Mouse (Mus musculus) hindbrain, embryonic 14.5 days (tissue): Measurements from ENCODE around the gene Rnase10. TPM values are rescaled to one million over a fixed set of nuclear protein-coding genes. Genes with fewer than 3 reads are reported as not detected.

Experiments
- ATAC-seq: fragments of 200-750 bp; cut with Nextera tagmentation; 2 replicates; pipeline ENCODE4 v1.8.0; 2017; ENCODE audit warnings: moderate number of reproducible peaks, mild to moderate bottlenecking, moderate TSS enrichment, moderate library complexity; ENCODE audit not compliant: low FRiP score
- DNase-seq: peaks from one replicate; pipeline ENCODE4 v3.0.0-alpha.2; 2015; ENCODE audit warnings: low spot score
- H3K27ac ChIP-seq: fragments of 300-500 bp; sonication (generic); 2 replicates; pipeline ENCODE4 v1.5.1; 2014; ENCODE audit warnings: mild to moderate bottlenecking, moderate library complexity
- H3K27me3 ChIP-seq: fragments of 300-500 bp; sonication (generic); 2 replicates; pipeline ENCODE4 v1.6.1; 2014; ENCODE audit warnings: mild to moderate bottlenecking, low read length, mixed read lengths; ENCODE audit not compliant: control insufficient read depth, insufficient read depth
- H3K36me3 ChIP-seq: fragments of 300-500 bp; sonication (generic); replicated peaks from 2 replicates; pipeline ENCODE4 v1.6.1; 2014; ENCODE audit not compliant: control insufficient read depth, insufficient read depth
- H3K4me1 ChIP-seq: fragments of 300-500 bp; sonication (generic); replicated peaks from 2 replicates; pipeline ENCODE4 v1.6.1; 2014; ENCODE audit warnings: antibody characterized with exemption, low read length, mixed read lengths; ENCODE audit not compliant: control insufficient read depth, insufficient read depth
- H3K4me2 ChIP-seq: fragments of 300-500 bp; sonication (generic); replicated peaks from 2 replicates; pipeline ENCODE4 v1.6.1; 2014; ENCODE audit warnings: mild to moderate bottlenecking, moderate library complexity
- H3K4me3 ChIP-seq: fragments of 300-500 bp; sonication (generic); replicated peaks from 2 replicates; pipeline ENCODE4 v1.5.1; 2014; ENCODE audit warnings: mild to moderate bottlenecking, low read length
- H3K9ac ChIP-seq: fragments of 300-500 bp; sonication (generic); 2 replicates; pipeline ENCODE4 v1.6.1; 2014
- H3K9me3 ChIP-seq: fragments of 300-500 bp; sonication (generic); 2 replicates; pipeline ENCODE4 v1.6.1; 2016; ENCODE audit warnings: low read length; ENCODE audit not compliant: control insufficient read depth
- WGBS: fragments of 180-500 bp; shearing (Covaris S2); extraction: QIAGEN DNeasy Blood & Tissue Kit; methylation state at CpG from one replicate; pipeline ENCODE4 v1.1.7; 2014; 5-methylcytosine and 5-hydroxymethylcytosine counted together
- polyA plus RNA-seq: library from polyadenylated mRNA; unstranded; fragments of >200 nt; fragmentation: Nextera tagmentation; extraction: Ambion mirVana; gene quantifications from 2 replicates; pipeline ENCODE4 v1.2.1, GENCODE M21; 2014

Rnase10 gene
- polyA plus RNA-seq, 1 experiment from 2014 or later: not detected

GRCm38 (mm10) chr14:51057401-51057831, 49.9 kb downstream of the Rnase10 start, which contains the start of gene Rnase12:
Rnase12 (minus strand) TSS chr14:51057661.
- Histone ChIP-seq H3K4me2 (no peak within 1 kb of the TSS), H3K4me1 (no peaks in the 10 kb centered on the region), H3K4me3 (no peak within 1 kb of the TSS), H3K27me3 (no peaks in the 10 kb centered on the region), H3K9me3 (no peaks in the 10 kb centered on the region), H3K27ac (no peak within 1 kb of the TSS), H3K36me3 (no peaks in the 10 kb centered on the region), H3K9ac (no peak within 1 kb of the TSS)
- WGBS: 76% methylated on average over 9 of the region's 9 CpGs
- ATAC-seq: no peak
- DNase-seq: no peak

Other genes with a start within 250 kb of the Rnase10 start
- 122 and 123 TPM in 2 replicates for gene Ttc5, start 222.2 kb upstream of the Rnase10 start, polyA plus RNA-seq
- not detected in 2 replicates for gene Ccnb1ip1, start 200.0 kb upstream of the Rnase10 start, polyA plus RNA-seq
- gene Parp2, start 199.9 kb upstream of the Rnase10 start, polyA plus RNA-seq: 40.7 and 40.9 TPM in 2 replicates
- gene Tep1, start 137.2 kb upstream of the Rnase10 start, polyA plus RNA-seq: 3.3 TPM in 2 replicates
- gene Klhl33, start 110.2 kb upstream of the Rnase10 start, polyA plus RNA-seq: 1.2 and 1.3 TPM in 2 replicates
- 107 and 118 TPM in 2 replicates for gene Osgep, start 82.9 kb upstream of the Rnase10 start, polyA plus RNA-seq
- 165 and 171 TPM in 2 replicates for gene Apex1, start 82.8 kb upstream of the Rnase10 start, polyA plus RNA-seq
- 93.1 and 100.0 TPM in 2 replicates for gene Pip4p1, start 76.9 kb upstream of the Rnase10 start, polyA plus RNA-seq
- gene Pnp, start 76.7 kb upstream of the Rnase10 start, polyA plus RNA-seq: 23.2 and 23.9 TPM in 2 replicates
- gene Gm49342, start 63.2 kb upstream of the Rnase10 start, polyA plus RNA-seq: 2.1 TPM in 1 of 2 replicates, not detected in the other
- gene Pnp2, start 51.8 kb upstream of the Rnase10 start, polyA plus RNA-seq: 0.67 and 1.1 TPM in 2 replicates
- not detected in 2 replicates for gene Rnase9, start 34.1 kb downstream of the Rnase10 start, polyA plus RNA-seq
- not detected in 2 replicates for gene Rnase11, start 42.4 kb downstream of the Rnase10 start, polyA plus RNA-seq
- not detected in 2 replicates for gene Rnase12, start 49.9 kb downstream of the Rnase10 start, polyA plus RNA-seq
- not detected in 2 replicates for gene Olfr750, start 66.7 kb downstream of the Rnase10 start, polyA plus RNA-seq
- 17.0 and 18.2 TPM in 2 replicates for gene Rnase4, start 83.3 kb downstream of the Rnase10 start, polyA plus RNA-seq
- gene Ang, start 83.4 kb downstream of the Rnase10 start, polyA plus RNA-seq: 4.8 and 5.2 TPM in 2 replicates
- not detected in 2 replicates for gene Eddm3b, start 106.7 kb downstream of the Rnase10 start, polyA plus RNA-seq
- gene Rnase6, start 116.2 kb downstream of the Rnase10 start, polyA plus RNA-seq: 0.39 and 0.41 TPM in 2 replicates
- gene Rnase1, start 139.0 kb downstream of the Rnase10 start, polyA plus RNA-seq: 0.50 and 0.54 TPM in 2 replicates
- gene Rnase2b, start 154.5 kb downstream of the Rnase10 start, polyA plus RNA-seq: not detected in 2 replicates
- not detected in 2 replicates for gene Ang2, start 191.4 kb downstream of the Rnase10 start, polyA plus RNA-seq
- not detected in 2 replicates for gene Ear14, start 195.6 kb downstream of the Rnase10 start, polyA plus RNA-seq
- not detected in 2 replicates for gene Rnase2a, start 248.4 kb downstream of the Rnase10 start, polyA plus RNA-seq